Mouse (Mus musculus): Measurements from ENCODE around the gene Plcb1.

DNA sequence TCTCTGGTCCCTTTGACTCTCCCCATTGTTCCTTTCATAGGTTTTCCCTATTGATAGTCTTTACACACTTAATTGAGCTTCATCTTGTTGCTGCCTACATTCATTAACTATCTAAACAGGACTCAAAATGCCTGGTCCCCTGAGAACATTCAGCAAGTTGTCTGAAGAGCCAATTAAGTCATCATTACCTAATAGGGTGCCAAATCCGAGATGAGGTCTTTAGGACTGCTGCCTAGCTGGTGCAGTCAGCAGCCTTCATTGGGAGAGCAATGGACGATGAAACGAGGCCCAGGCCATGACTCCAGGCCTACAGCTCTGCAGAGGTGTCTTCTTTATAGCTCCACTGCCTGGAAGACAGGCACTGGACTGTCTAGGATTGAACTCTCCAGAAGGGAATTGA, 710.7 kb downstream of the Plcb1 start:
- TF ChIP-seq CTCF (IDR thresholded peaks at IDR 0.05; ENCODE audit: extremely low read depth, insufficient read depth, low read length) (no peak), POLR2A (IDR thresholded peaks at IDR 0.05; ENCODE audit: extremely low read depth, insufficient read depth, low read length) (no peak)
